Mouse (Mus musculus) kidney, postnatal 14 days (tissue): ENCODE measurements around the gene Fam83d.

Source experiments
- DNase-seq: peaks from one replicate; pipeline ENCODE4 v3.0.0; 2022; ENCODE audit warnings: mixed read lengths

The Fam83d gene

DNA sequence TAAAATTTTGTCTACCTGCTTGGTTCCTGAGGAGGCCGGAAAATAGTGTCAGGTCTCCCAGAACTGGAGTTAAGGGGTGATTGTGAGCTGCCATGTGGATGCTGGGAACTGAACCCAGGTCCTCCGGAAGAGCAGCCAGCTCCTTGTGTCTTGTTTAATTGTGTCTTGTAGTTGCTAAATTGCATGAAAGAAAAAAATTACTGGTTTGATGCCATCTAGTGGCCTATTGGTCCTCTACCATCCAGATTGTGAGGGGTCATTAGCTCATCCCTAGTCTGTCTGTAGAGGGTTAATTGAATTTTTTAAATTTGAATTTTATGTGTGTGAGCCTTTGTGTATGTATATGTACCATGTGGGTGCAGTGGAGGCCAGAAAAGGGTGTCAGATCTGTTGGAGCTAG is 60.2 kb downstream of the Fam83d start:
- no peak for DNase-seq

DNA sequence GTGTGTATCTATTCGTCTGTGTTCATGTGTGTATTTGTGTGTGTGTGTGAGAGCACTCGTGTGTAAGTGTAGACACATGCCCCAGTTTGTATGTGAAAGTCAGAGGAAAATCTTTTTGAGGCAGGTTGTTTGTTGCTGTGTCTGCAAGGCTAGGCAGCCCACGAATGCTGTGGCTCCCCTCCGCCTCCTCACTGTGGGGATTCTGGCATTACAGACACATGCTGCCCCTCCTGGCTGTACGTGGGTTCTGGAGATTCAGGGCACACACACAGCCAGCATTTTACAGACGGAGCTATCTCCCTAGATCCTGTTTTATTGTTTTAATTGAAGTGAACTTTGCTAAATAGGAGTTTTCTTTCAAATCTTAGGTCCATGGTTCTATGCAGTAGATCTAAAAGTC is 61.9 kb downstream of the Fam83d start:
- DNase-seq = no peak

DNA sequence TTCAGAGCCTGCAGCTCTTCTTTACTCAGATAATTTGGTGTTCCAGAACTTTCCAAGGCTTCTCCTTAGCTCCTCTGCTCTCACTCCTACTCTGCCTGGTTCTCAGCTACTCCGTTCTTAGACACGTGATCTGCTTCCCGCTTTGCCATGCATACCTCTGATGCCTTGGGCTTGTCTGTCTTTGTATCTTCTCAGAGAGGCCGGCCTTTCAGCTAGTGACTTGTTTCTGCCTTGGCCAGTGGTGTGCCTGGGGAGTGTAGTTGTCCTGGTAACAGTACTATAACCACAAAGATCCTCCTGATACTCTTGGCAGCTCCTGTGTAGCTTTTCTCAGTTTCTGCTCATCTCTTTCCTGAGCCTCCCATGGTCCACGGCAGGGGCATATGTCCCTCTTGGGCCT is 65.3 kb downstream of the Fam83d start:
- no peak for DNase-seq

DNA sequence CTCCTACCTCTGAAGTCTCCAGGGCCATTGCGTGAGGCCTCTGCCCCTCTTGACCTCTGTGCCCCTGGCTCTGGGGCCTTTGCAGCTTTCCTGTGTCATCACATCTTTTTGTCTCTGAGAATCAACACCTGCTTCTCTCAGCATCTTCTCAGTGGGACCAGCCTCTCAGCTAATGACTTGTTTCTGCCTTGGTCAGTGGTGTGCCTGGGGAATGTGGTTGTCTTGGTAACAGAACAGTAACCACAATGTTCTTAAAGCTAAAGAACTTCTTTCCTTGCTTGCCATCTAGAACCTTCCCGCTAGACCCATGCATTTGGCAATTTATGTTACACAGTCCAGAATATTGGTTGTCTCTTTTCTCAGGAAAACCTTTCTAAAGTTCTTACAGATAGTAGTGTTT is 65.8 kb downstream of the Fam83d start:
- DNase-seq = no peak
